Mouse (Mus musculus) MEL (cell line): ENCODE data around the gene Slc10a6.

Experiments
- CTCF ChIP-seq, 3 experiments: IDR thresholded peaks in 2 of 3; conservative IDR thresholded peaks in 1 of 3; 2 replicates each; pipeline ENCODE4 v1.5.1; 2011 to 2012; ENCODE audit warnings: low read length in 3 of 3, low read depth in 2 of 3, mild to moderate bottlenecking in 2 of 3, improper control_type of control experiment in 1 of 3, inconsistent platforms in 1 of 3, mixed read lengths in 1 of 3, moderate library complexity in 1 of 3; ENCODE audit not compliant: control insufficient read depth in 1 of 3, insufficient read depth in 1 of 3, poor library complexity in 1 of 3, severe bottlenecking in 1 of 3
- ELF1 ChIP-seq: IDR thresholded peaks from 2 replicates; pipeline ENCODE4 v1.6.1; 2014; ENCODE audit warnings: low read depth, mild to moderate bottlenecking, inconsistent platforms, low read length, improper control_type of control experiment, moderate library complexity
- EP300 ChIP-seq, 2 experiments: IDR thresholded peaks; 2 replicates each; pipeline ENCODE4 v1.6.1; 2011; ENCODE audit warnings: improper control_type of control experiment in 2 of 2, low read length in 2 of 2, low read depth in 1 of 2, mild to moderate bottlenecking in 1 of 2
- HCFC1 ChIP-seq: IDR thresholded peaks from 2 replicates; pipeline ENCODE4 v1.6.1; 2012; ENCODE audit warnings: low read depth, mild to moderate bottlenecking, inconsistent platforms, low read length, improper control_type of control experiment, moderate library complexity
- KAT2A ChIP-seq: conservative IDR thresholded peaks from 2 replicates; pipeline ENCODE4 v1.6.1; 2012; ENCODE audit warnings: low read depth, low read length, improper control_type of control experiment, inconsistent platforms
- MAX ChIP-seq: IDR thresholded peaks from 2 replicates; pipeline ENCODE4 v1.6.1; 2011; ENCODE audit warnings: low read length, improper control_type of control experiment
- MYC ChIP-seq: IDR thresholded peaks from 2 replicates; pipeline ENCODE4 v1.6.1; 2011; ENCODE audit warnings: low read depth, mild to moderate bottlenecking, low read length, improper control_type of control experiment, moderate library complexity
- NRF1 ChIP-seq: IDR thresholded peaks from 2 replicates; pipeline ENCODE4 v1.6.1; 2014; ENCODE audit warnings: low read depth, mild to moderate bottlenecking, inconsistent platforms, low read length, improper control_type of control experiment, moderate library complexity; ENCODE audit not compliant: poor library complexity, insufficient read depth, severe bottlenecking
- POLR2A ChIP-seq, 2 experiments: IDR thresholded peaks; 2 replicates each; pipeline ENCODE4 v1.6.1; 2011 to 2012; ENCODE audit warnings: low read length in 2 of 2, mild to moderate bottlenecking in 2 of 2, control low read depth in 1 of 2, improper control_type of control experiment in 1 of 2, low read depth in 1 of 2, moderate library complexity in 1 of 2; ENCODE audit not compliant: control insufficient read depth in 1 of 2, insufficient read depth in 1 of 2, poor library complexity in 1 of 2
- SMC3 ChIP-seq: IDR thresholded peaks from 2 replicates; pipeline ENCODE4 v1.6.1; 2011; ENCODE audit warnings: low read depth, low read length, improper control_type of control experiment
- TAL1 ChIP-seq: IDR thresholded peaks from 2 replicates; pipeline ENCODE4 v1.6.1; 2012; ENCODE audit warnings: mild to moderate bottlenecking, inconsistent platforms, low read length, moderate library complexity, mixed read lengths
- TCF12 ChIP-seq: IDR thresholded peaks from 2 replicates; pipeline ENCODE4 v1.6.1; 2014; ENCODE audit warnings: low read depth, mild to moderate bottlenecking, inconsistent platforms, low read length, improper control_type of control experiment, moderate library complexity
- UBTF ChIP-seq: IDR thresholded peaks from 2 replicates; pipeline ENCODE4 v1.6.1; 2012; ENCODE audit warnings: low read depth, mild to moderate bottlenecking, inconsistent platforms, low read length, improper control_type of control experiment, moderate library complexity, borderline replicate concordance; ENCODE audit not compliant: insufficient read depth
- USF1 ChIP-seq: IDR thresholded peaks from 2 replicates; pipeline ENCODE4 v1.6.1; 2014; ENCODE audit warnings: low read depth, mild to moderate bottlenecking, inconsistent platforms, low read length, improper control_type of control experiment, moderate library complexity

GRCm38 (mm10) chr5:103671858-103672257 is 42.7 kb upstream of the Slc10a6 start:
- TF ChIP-seq HCFC1 (no peak), POLR2A (IDR thresholded peaks at IDR 0.05; ENCODE audit: control insufficient read depth in 1 of 2, insufficient read depth in 1 of 2, low read depth in 1 of 2, low read length in 2 of 2, poor library complexity in 1 of 2) (no peak), USF1 (no peak), SMC3 (no peak), CTCF (IDR thresholded peaks at IDR 0.05 in 2 of 3, conservative IDR thresholded peaks at IDR 0.05 in 1 of 3; ENCODE audit: control insufficient read depth in 1 of 3, insufficient read depth in 1 of 3, low read depth in 2 of 3, low read length in 3 of 3, poor library complexity in 1 of 3, severe bottlenecking in 1 of 3) (no peak), MYC (no peak), TAL1 (no peak), TCF12 (no peak), KAT2A (no peak), MAX (no peak), ELF1 (no peak), EP300 (IDR thresholded peaks at IDR 0.05; ENCODE audit: low read depth in 1 of 2, low read length in 2 of 2) (no peak), NRF1 (no peak), UBTF (no peak)
